29 mouse cellular contexts compared by ENCODE assay signal in the genomic region with DNA sequence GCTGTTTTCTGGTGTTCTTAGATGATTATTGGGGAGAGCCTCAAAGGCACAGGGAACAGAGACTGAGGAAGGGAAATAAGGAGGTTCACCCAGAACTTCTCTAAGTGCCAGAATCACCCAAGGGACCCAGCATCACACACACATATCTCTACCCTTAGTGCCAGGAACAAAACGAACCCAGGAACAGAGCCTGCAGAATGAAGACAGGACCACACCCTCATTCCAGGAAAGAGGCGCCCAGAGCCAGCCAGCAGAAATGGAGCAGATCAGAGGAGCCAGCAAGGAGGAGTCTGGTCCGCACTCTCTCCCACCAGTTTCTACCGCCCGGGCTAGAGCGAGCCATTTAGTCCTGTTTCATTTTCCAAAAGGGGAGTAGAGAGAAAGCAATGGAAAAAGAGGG.
DNase-seq lines count a peak whose midpoint lies in the region; ATAC-seq and TF ChIP-seq lines count a peak whose summit lies in the region.
"Had no signal": no experiment of that assay in that cellular context is flagged by ENCODE, and none has a peak within 500 bp of the region (broad histone marks: within the 10 kb centered on the region; RNA-seq: fewer than 3 reads in every experiment).

No protein-coding gene starts in this region.

- peak; percentile 44 for DNase-seq in gastrocnemius, adult 2 months
- DNase-seq in gastrocnemius, postnatal 4 days (ENCODE audit: low spot score in 2 of 2): no peak
- no peak for DNase-seq in hindbrain, embryonic 14.5 days (ENCODE audit: low spot score)
- DNase-seq in brain, embryonic 14.5 days (ENCODE audit: low read depth): peak; percentile 49
- DNase-seq: adrenal gland, adult 2 months; cerebellum, adult 8-10 months; cerebellum, postnatal 25 days; forebrain, postnatal 0 days; kidney, adult 11 months; kidney, postnatal 25 days; liver; lung, adult 2 months; lung, postnatal 10 days; retina, postnatal 1 day; right cerebral cortex, postnatal 25 days; spleen, adult 18-20 months; thymus, adult 2 months; thymus, postnatal 4 days had no signal

- no peaks in the 10 kb centered on the region for H3K36me3 ChIP-seq in hindbrain, embryonic 14.5 days (replicated peaks; ENCODE audit: control insufficient read depth, insufficient read depth)
- no peaks in the 10 kb centered on the region for H3K36me3 ChIP-seq in hindbrain, embryonic 12.5 days
- H3K36me3 ChIP-seq in E14TG2a.4 (ENCODE audit: insufficient read depth, low read length): 0 out of 2 replicates have a peak, but pooled peaks cover 7% of the 10 kb centered on the region
- H3K36me3 ChIP-seq: embryonic facial prominence, embryonic 10.5 days; embryonic facial prominence, embryonic 15.5 days; forebrain, embryonic 12.5 days; hindbrain, embryonic 13.5 days had no signal

- H3K4me3 ChIP-seq in gastrocnemius, adult 2 months: no peak overlapping the region
- no peak overlapping the region for H3K4me3 ChIP-seq in hindbrain, embryonic 14.5 days (replicated peaks; ENCODE audit: low read length)
- H3K4me3 ChIP-seq in hindbrain, embryonic 12.5 days: no peak overlapping the region
- peak overlapping the region; percentile 32 for H3K4me3 ChIP-seq in E14TG2a.4 (replicated peaks; ENCODE audit: low read length)
- H3K4me3 ChIP-seq: embryonic facial prominence, embryonic 10.5 days; embryonic facial prominence, embryonic 15.5 days; forebrain, embryonic 12.5 days; heart, adult 2 months; hindbrain, embryonic 13.5 days had no signal

- no peak for ATAC-seq in hindbrain, embryonic 14.5 days (ENCODE audit: low FRiP score)
- no peak for ATAC-seq in hindbrain, embryonic 12.5 days (ENCODE audit: low FRiP score)
- no peak for ATAC-seq in monocyte, adult 5-6 weeks (replicated peaks; ENCODE audit: insufficient number of reproducible peaks, low FRiP score, low TSS enrichment, poor library complexity, severe bottlenecking)
- ATAC-seq: activated CD4-positive, CD25-positive, alpha-beta regulatory T cell, adult 4 months; forebrain, postnatal 0 days had no signal

- intact Hi-C loops in gastrocnemius, adult 2 months (cut with DNase I): no loop called here

- no peak overlapping the region for H3K9ac ChIP-seq in hindbrain, embryonic 14.5 days
- no peak overlapping the region for H3K9ac ChIP-seq in hindbrain, embryonic 12.5 days
- H3K9ac ChIP-seq: embryonic facial prominence, embryonic 15.5 days; forebrain, embryonic 12.5 days; forebrain, postnatal 0 days; hindbrain, embryonic 13.5 days; liver, embryonic 14.5 days had no signal

- no peak overlapping the region for H3K27ac ChIP-seq in gastrocnemius, adult 2 months
- H3K27ac ChIP-seq in hindbrain, embryonic 14.5 days: peak overlapping the region; percentile 71; the same call in 1 of the 2 replicates
- no peak overlapping the region for H3K27ac ChIP-seq in hindbrain, embryonic 12.5 days
- H3K27ac ChIP-seq: embryonic facial prominence, embryonic 10.5 days; embryonic facial prominence, embryonic 15.5 days; forebrain, embryonic 12.5 days; heart, adult 2 months; liver, embryonic 14.5 days had no signal

- TF ChIP-seq POLR2A in brain, embryonic 14.5 days (IDR thresholded peaks at IDR 0.05; ENCODE audit: borderline replicate concordance, extremely low read depth, insufficient read depth, insufficient read length, poor library complexity, severe bottlenecking): no peak

- no peaks in the 10 kb centered on the region for H3K9me3 ChIP-seq in hindbrain, embryonic 14.5 days (ENCODE audit: control insufficient read depth, low read length)
- H3K9me3 ChIP-seq in hindbrain, embryonic 12.5 days (replicated peaks): no peaks in the 10 kb centered on the region
- no peaks in the 10 kb centered on the region for H3K9me3 ChIP-seq in E14TG2a.4 (ENCODE audit: low read length)
- H3K9me3 ChIP-seq: embryonic facial prominence, embryonic 10.5 days; embryonic facial prominence, embryonic 15.5 days; forebrain, embryonic 12.5 days; hindbrain, embryonic 13.5 days had no signal

- WGBS in hindbrain, embryonic 14.5 days: 56% methylated on average over 6 of the region's 6 CpGs
- 49% methylated on average over 6 of the region's 6 CpGs for WGBS in hindbrain, embryonic 12.5 days

- H3K27me3 ChIP-seq in hindbrain, embryonic 14.5 days (ENCODE audit: control insufficient read depth, insufficient read depth, low read length): no peaks in the 10 kb centered on the region; the same call in 1 of the 2 replicates
- peaks cover 8% of the 10 kb centered on the region for H3K27me3 ChIP-seq in hindbrain, embryonic 12.5 days
- H3K27me3 ChIP-seq in E14TG2a.4 (ENCODE audit: insufficient read depth, low read length): peaks cover 10% of the 10 kb centered on the region; the same call in 1 of the 2 replicates

- no peak overlapping the region for H3K4me2 ChIP-seq in hindbrain, embryonic 14.5 days (replicated peaks)
- no peak overlapping the region for H3K4me2 ChIP-seq in hindbrain, embryonic 12.5 days (replicated peaks)
- H3K4me2 ChIP-seq: embryonic facial prominence, embryonic 15.5 days; forebrain, embryonic 12.5 days; hindbrain, embryonic 13.5 days; midbrain, embryonic 11.5 days had no signal

- H3K4me1 ChIP-seq in hindbrain, embryonic 14.5 days (replicated peaks; ENCODE audit: control insufficient read depth, insufficient read depth, low read length): peaks cover 44% of the 10 kb centered on the region
- peaks cover 49% of the 10 kb centered on the region for H3K4me1 ChIP-seq in hindbrain, embryonic 12.5 days
- H3K4me1 ChIP-seq in E14TG2a.4 (replicated peaks; ENCODE audit: low read depth, low read length): peaks cover 61% of the 10 kb centered on the region

- TF ChIP-seq CTCF in gastrocnemius, adult 2 months (IDR thresholded peaks at IDR 0.05): no peak
- no peak for TF ChIP-seq CTCF in E14TG2a.4 (conservative IDR thresholded peaks at IDR 0.05; ENCODE audit: low read length)
- TF ChIP-seq CTCF in brain, embryonic 14.5 days (IDR thresholded peaks at IDR 0.05; ENCODE audit: borderline replicate concordance, extremely low read depth, insufficient read depth, insufficient read length): no peak

Comparison
In these comparisons a context has a peak if more than half of its experiments do, and no peak if none do; other contexts are left out.
1. DNase-seq: peak in gastrocnemius, adult 2 months (single experiment) and brain, embryonic 14.5 days (single experiment); none in gastrocnemius, postnatal 4 days (0 of 2) and hindbrain, embryonic 14.5 days (single experiment).